Mouse (Mus musculus): ENCODE results near the gene Zfp36l2.
"Not testable (repeated sequence)": the region's sequence is repeated elsewhere in the genome, so short reads cannot be mapped to it uniquely, and the experiment has no call there.

The Zfp36l2 gene

DNA sequence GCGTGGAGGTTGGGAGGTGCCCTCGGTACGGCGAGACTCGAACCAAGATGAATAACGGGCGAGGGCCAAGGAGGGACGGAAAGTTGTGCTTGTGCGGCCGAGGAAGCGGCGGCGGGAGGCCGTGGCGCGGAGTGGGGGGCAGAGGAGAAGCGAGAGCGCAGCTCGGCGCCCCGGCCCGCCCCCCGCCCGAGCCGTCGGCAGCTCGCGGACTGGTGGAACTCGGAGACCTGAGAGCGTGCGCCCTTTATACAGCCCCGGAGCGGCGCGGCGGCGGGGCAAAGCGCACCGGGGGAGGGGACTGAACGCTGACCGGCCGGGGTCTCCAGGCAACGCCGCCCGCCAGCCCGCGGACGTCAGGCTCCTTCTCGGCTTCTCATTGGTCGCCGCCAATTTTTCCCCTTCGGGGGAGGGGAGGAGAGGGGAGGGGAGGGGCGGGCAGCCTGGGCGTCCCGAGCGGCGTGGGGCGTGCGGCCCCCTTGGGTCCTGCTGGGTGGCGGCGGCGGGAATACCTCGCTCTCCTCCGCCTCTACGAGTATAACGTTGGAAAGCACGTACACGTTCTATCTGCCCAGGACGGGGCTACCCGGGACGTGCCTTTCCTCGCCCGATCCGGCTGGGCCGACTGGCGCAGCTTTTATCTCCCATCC is at the start of gene Zfp36l2:
Zfp36l2 (minus strand) TSS at position 221 of the 647 bp plus-strand sequence.
- DNase-seq, result peak; percentile 97

DNA sequence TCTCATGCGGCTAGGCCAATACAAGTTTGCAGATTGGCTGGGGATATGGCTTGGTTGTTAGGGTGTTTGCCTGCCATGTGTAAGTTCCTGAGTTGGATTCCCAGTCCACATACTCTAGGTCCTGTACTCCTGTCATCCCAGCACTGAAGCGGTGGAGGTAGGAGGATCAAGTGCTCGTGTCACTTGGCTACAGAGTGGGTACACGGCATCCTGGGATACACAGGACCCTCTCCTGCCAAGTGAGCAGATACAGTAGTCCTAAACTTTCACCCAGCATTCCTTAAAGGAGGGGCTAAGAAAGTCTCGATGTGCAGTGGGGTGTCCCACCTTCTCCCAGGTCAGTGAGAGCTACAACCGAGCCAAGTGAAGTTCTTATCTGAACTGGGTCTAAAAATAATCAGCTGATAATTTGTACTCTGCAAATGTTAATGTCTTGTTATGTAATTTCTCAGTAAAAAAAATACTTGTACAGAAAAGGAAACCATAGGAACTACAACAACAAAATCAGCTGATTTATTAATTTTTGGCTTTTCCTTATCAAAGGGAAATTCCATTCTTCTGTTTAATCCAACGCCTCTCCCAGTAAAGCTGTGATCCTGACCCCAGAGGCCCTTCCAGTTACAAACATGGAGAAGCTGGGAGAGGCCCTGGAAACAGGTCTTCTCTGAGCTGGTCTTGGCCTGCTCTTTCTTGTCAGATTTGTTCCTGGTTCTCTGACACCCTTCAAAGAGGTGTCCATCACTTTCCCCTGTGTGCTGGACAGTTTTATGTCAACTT is 49.2 kb upstream of the Zfp36l2 start:
- no peak for DNase-seq

DNA sequence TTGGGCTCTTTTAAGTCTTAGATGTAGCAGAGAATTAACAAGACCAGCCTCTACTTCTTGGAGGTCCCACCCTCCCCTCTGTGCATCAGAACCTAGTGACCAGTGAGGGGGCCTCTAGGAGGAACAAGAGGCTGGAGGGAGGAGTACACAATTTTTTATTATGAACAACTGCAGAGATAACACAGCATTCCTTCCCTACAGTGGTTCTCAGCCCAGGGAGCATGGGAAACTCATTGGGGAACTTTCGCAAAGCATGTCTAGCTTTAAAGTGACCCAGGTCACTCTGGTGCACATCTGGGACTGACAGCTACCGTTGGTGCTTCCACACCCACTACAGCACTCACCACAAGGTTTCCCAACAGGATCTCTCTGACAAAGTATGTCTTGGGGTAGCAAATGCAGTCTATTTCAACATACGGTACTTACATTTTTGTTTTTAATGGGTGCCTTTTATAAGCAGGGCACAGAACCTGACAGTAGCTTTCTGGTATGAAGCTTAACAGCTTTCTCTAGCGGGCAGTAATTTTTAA is 47.7 kb upstream of the Zfp36l2 start:
- no peak for DNase-seq

DNA sequence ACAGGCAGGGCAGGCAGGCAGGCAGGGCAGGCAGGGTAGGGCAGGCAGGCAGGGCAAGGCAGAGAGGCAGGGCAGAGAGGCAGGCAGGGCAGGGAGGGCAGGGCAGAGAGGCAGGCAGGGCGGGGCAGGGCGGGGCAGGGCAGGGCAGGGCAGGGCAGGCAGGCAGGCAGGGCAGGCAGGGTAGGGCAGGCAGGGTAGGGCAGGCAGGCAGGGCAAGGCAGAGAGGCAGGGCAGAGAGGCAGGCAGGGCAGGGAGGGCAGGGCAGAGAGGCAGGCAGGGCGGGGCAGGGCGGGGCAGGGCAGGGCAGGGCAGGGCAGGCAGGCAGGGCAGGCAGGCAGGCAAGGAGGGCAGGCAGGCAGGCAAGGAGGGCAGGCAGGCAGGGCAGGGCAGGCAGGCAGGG is 47.0 kb upstream of the Zfp36l2 start:
- not testable (repeated sequence) for DNase-seq

DNA sequence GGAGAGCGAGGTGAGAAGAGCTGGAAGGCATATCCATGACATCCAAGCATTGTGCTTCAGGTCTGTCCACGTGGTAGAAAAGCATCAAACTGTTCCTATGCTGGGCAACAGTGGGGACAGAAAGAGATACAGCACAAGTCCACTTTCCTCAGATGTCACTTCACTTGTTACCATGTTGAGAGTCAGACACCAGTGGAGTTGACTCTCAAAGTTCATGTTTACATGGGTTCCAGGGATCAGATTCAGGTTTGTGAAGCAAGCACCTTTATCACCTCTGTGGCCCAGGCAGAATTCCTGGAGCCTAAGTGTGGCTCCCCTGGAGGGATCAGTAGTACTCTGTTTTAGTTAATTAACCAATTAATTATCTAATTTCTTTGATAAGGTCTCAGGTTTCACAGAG is 46.0 kb upstream of the Zfp36l2 start:
- no peak for DNase-seq

DNA sequence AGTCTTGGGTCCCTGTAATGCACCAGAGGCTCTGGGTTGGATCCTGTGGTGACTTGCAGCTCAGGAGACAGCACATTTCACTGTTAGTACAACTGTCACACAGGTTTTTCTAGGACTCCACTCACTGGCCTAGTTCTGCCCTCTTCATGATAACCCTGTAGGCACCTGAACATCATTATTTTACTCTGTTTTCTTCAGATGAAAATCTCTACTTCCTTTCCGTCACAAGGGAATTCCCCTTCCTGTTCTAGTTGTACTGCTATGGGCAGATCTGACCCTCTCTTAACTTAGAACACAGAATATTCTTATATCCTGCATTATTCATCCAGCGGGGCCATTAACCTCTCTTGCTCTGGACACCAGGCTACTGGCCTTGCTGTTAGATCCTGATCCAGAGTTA is 43.6 kb upstream of the Zfp36l2 start:
- no peak for DNase-seq

DNA sequence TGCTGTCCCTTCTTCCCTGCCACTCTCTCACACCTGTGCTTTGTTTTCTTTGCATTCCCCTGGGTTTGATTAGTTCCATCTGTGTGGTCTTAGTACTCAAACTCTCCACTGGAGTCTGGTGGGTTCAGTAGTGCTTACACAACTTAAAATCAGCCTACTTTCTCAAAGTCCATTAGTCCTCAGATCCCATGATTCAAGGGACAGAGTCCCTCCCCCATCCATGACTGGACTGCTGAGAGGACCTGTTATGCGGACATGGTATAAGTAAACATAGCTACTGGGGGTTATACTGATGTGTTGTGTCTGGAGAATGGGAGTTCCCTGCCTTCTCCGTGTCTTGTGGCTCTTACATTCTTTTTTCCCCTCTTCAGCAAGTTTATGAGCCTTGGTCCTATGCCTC is 40.5 kb upstream of the Zfp36l2 start:
- DNase-seq, result no peak

DNA sequence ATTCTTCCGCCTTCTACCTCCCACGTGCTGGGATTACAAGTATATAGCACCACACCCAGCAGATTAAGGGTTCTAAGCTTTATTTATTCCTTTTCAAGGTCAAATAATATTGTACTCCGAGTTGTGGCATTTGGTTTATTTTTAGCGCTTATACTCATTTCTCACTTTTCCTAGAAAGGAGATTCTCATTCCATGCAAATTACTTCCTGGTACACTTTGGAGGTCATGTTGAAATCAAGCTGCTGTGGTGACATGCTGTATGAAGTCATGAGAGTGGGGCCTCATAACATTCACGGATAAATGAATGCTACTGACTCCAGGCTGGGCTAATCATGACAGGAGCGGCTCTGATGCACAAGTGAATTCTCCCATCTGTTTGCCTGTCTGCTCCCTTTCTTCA is 38.9 kb upstream of the Zfp36l2 start:
- no peak for DNase-seq

DNA sequence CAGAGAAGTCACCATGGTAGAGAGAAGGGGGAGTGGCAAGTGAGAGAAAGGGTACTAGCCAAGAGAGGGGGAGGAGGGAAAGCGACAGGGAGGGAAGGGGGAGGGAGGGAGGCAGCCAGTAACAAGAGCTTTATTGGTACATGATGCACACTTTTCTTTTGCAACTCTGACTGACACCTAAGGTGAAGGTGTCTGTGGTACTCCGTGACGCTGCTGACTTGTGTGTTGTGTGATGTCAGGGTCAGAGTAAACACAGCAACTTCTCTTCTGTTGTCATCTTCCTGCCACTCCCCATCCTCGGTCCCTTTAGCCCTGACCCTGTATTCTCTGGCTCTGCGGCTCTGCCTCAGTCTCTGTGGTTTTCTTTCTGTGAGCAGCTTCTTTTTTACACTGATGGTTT is 38.5 kb upstream of the Zfp36l2 start:
- no peak for DNase-seq

DNA sequence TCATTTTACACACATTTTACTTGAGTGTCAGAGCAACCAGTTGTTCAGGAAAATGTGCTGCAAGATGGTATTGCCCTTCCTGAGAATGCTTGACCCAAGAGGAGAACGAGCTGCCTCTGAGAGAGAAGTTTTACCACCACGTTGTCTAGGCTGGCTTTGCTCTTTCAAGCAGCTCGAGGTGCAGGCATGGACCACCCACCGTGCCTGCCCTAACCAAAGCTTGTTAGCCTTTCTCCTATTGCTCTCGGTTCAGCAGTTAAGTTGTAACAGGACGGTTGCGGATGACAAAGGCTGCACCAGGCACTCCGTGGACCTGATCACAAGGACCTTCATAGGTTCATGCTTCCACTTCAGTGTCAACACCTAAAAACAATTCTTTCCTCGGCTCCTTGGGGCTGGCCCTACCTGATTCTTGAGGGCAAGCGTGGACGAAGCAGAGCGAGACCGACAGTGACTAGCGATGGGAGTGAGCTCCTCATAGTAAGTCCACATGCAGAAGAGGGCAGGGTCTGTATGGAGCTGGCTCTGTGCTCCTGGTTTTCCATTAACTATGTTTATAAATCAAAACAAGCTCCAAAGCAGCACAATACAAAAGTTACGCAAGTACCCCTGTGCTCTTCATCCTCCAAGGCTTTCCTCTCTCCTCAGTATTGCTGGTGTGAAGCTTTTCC is 36.6 kb upstream of the Zfp36l2 start:
- DNase-seq, result no peak

DNA sequence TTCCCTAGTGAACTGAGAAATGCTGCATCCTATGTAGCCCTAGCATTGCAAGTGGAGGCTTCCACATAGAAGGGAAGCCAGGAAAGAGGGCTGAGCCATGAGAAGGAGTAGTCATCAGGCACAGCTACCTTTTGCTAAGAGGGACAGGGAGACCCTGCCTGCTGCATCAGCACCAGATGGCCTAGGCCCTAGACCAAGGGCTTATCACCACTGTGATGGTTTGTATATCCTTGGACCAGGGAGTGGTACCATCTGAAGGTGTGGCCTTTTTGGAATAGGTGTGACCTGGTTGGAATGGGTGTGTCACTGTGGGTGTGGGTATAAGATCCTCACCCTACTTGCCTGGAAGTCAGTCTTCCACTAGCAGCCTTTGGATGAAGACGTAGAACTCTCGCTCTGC is 31.1 kb upstream of the Zfp36l2 start:
- not testable (repeated sequence) for DNase-seq

DNA sequence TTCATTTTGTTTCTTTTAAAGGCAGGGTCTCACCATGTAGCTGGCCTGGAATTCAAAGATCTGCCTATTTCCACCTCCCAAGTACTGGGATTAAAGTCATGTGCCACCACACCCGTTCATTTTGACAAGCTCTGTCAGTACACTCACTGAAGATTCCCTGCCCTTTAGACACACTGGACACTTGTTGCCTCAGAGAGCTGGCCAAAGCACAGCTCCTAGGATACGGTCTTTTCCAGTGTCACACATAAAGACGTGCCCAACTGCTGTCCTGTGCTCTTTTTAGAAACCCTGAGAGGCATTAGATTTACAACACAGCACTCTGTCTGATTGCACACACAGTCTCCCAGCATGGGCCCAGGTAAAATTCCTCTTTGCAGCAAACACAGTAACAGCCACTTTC is 29.9 kb upstream of the Zfp36l2 start:
- DNase-seq, result no peak

DNA sequence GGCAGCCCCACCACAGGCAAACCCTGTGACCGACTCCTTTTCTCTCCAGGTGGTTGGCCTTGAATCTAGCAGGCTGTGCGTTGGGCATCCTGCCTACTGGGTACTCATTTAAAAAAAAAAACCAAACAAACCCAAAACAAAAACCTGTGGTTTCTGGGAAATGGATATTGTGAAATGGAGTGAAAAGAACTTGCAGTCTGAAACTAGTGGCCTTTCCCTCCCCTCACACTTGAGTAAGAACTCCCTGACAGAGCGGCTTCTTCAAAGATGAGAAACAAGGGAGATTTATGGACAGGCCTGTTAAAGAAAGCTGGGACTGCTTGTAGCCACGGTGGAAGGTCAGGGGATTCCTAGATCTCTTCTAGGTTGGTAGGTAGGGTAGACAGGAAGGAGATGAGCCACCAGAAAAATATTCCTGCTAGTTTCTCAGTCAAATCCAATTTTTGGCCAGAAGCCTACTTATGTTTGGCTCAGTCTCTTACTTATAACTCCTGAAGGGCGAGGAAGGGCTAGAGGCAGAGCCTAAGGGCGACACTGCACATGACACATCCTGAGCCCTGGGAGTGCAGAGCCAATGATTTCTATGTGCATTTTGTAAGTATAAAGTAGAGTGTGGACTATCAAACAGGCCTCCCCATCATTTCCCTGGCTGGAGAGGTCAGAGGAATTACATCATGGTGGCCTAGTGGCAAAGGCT is 27.7 kb upstream of the Zfp36l2 start:
- DNase-seq, result no peak

DNA sequence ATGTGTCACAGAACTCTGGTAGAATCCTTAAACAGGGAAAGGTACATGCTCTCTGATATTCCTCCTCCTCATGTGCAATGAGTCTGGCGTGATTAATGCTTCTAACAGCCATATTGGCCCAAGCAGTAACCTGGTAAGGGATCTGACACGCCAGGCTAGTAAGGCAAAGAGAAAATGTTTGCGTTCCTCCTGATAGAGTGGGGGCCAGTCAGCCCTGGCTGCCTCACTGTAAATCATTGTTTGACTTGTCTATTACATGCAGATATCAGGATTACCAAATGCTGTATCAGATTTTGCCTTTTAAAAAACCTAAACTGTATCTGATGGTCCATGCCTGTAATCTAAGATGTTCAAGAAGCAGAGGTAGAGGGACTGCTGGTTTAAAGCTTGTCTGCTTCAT is 25.7 kb upstream of the Zfp36l2 start:
- DNase-seq, result no peak

DNA sequence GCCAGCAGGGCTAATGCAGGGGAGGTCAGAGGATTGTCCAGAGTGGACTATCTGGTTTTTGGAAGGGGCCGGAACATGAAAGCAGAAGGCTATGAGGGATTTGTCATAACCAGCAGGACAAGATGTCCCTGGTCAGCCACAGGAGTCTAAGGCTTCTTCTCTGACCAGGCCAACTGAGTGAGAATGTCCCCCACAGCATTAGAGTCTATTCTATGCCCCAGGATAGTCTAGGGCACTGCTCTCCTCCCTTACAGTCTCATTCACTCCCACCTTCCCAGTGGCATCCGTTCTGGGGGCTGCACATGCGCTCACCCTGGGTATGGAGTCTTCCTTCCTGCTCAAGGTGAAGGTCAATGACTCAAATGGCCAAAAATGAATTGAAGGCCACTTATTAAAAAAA is 19.9 kb upstream of the Zfp36l2 start:
- no peak for DNase-seq

DNA sequence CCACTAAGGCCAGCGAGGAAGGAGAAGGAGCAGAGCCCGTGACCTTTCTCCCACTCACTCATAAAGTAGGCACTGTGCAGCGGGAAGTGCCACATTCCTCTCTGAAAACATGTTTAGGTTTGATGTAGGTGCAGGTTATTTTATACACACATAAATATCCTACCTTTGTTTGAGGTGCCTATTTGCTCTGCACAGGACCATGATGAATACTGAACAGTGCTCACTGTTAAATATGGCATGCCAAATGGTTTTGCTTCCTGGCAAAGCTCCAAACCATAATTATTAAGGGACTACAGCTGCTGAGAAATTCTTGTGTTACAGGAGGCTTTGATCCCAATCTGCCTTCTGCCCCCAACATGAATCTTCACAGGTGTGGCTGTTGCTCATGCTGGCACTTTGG is 18.5 kb upstream of the Zfp36l2 start:
- DNase-seq, result no peak

DNA sequence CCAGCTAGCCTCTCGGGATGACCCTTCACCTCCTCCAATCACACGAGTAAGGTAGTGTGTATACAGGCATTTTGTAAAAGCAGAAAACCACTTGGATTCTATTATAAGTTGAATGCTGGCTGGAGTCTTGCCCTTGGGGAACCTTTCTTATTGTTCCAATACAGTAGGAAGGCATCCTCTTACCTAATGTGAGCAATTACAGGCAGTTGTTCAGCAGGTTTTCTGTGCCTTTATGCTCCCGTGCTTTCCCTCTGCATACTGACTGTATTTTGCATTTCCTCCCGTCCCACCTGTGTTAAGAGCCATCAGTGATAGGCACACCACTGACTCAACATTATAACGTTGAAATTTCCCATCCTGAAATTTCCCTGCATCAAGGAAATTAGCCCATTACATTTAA is 17.2 kb upstream of the Zfp36l2 start:
- no peak for DNase-seq

DNA sequence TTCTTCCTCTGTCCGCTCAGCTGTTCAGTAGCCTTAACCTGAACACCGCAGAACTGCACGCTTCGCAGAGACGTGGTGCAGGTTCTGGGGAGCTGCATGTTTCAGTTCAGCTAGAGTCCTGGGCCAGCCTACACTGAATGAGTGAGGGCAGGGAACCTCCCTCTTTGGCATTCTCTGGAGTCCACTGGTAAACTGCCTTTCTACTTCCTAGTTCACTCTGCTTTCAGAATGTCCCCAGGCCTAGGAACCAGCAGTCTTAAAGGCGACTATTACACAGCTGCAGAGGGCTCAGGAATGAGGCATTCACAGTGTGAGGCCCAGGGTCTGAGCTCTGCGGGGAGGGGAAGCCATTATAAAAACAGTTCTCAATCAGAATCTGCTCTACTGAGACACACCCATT is 15.6 kb upstream of the Zfp36l2 start:
- no peak for DNase-seq

DNA sequence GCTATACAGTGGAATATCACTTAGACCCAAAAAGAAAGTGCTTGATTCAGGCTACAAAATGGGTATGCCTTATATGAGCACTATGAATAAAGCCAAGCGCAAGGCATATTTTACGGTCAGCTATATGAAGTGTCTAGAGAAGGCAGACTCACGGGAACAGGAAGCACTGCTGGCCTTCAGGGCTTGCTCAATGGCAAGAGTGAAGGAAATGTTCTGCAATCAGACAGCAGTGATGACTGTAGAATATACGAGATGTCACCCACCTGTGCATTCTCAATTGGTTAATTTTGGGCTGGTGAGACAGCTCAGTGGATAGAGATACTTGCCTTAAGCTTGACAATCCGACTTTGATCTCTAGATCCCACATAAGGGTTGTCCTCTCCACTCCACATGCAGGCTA is 13.4 kb upstream of the Zfp36l2 start:
- DNase-seq, result no peak

DNA sequence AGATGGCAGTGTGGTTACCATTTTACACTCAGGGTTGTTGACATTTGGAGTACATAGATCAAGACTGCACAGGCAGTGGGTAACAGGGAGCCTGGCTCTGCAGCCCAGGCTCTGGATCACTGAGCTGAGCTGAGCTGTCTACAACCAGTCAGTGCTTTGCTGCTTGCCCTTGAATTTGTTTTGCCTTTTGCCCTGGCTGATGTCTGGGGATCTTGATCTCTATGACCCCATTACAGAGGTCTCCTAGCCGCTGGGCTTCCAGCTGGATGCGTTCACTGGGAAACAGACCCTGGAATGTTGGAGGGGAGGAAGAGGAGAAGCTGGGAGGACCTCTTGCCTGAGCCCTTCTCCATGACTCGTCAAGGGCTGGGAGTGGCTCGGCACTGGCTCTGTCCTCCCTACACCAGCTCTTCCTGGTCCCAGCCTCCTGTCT is 10.2 kb upstream of the Zfp36l2 start:
- no peak for DNase-seq

DNA sequence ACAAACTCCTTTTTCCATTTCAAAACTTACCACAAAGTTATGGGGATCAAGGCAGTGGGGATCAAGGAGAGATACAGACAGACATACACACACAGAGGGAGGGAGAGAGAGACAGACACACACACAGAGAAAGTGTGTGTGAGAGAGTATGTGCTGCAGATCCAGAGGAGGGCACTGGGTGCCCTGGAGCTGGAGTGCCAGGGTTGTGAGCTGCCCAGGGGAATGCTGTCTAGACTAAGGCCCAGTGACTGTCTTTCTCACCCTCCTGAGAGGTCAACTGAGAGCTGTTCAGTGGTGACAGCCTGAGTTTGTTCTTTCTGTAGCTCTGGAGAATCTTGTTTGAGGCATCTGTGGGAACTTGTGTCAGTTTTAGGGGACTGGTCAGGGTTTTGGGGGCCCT is 8.6 kb upstream of the Zfp36l2 start:
- DNase-seq, result no peak

DNA sequence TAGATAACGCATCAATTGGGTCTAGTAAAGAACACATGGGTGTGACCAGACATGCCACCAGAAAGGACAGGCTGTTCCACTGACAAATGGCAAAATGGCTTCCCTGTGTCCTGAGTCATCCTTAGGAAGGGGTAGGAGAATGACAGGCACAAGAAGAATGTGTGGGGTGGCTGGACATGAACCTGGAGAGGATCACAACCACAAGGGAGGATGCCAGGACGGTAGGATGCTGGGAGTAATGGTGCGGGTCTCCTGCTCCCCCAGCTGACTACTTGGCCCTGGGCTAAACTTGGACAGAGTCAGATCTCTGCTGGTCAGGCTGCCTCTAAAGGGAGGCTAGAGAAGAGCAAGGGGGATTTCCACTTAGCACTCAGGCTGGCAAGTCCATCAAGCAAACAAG is 8.1 kb upstream of the Zfp36l2 start:
- DNase-seq, result no peak

DNA sequence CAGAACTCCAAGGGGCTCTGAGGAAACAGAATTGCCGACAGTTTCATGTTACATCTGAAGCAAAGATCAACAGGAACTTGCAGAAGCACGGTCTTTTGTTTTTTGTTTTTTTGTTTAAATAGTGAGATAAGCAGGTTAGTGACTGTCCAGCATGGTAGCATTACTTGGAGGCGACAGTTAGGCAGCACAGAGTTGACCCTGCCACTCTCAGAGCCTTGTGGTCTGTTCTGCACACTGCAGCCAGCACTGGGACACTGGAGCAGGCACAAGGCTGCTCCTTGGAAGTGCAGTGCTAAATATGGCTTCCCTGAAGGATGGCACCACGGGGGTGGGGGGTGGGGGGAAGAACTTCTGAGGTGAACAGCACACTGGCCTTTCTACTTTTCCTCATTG is 7.3 kb upstream of the Zfp36l2 start:
- DNase-seq, result no peak
